Mouse (Mus musculus) megakaryocyte, adult 5-6 weeks (primary cell): Measurements from ENCODE around the gene Cebpzos. TPM values are rescaled to one million over a fixed set of nuclear protein-coding genes. Genes with fewer than 3 reads are reported as not detected.
A peak's percentile ranks its signal among the peaks of the same experiment; 100 is the strongest.

Experiments
- ATAC-seq: 2 replicates; pipeline ENCODE4 v1.8.0; 2016; ENCODE audit warnings: mild to moderate bottlenecking, inconsistent platforms; ENCODE audit not compliant: poor library complexity, severe bottlenecking
- total RNA-seq, 2 experiments: library from RNA; stranded (forward) in 1 of 2; stranded (reverse) in 1 of 2; fragments of 153-499, 151-499 nt in 1 of 2; fragments of 221-1000, 200-1000 nt in 1 of 2; gene quantifications; 2 replicates each; pipeline versions ENCODE4 v1.2.3 to v1.2.4; 2015 to 2017

The Cebpzos gene
- total RNA-seq, 2 experiments from 2014 or later: 28.2 to 56.0 TPM

DNA sequence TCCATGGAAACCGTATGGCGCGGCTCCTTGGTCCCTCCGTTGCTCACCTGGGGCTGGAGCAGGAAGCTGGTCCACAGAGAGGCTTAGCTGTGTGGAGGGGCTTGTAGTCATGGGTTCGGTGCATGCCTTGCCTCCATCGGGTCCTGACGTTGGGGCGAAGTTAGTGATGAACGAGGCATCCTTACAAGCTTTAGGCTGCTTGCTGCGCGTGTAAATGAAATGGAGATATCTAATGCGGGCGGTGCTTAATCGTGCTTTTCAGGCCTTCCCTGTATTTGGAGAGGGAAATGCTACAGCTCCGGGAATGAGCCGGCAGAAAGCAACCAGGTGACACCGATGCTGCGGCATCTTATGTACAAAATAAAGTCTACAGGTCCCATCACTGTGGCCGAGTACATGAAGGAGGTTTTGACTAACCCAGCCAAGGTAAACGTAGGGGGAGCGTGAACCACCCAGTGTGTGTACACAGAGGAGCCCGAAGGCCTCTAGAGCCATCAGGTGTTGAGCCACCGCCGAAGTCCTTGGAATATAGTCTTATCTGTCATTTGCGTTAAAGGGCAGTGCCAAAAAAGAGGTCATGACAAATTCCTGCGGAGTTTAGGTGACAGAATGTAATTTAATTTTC is 21.0 kb downstream of the Cebpzos start:
- no peak for ATAC-seq

DNA sequence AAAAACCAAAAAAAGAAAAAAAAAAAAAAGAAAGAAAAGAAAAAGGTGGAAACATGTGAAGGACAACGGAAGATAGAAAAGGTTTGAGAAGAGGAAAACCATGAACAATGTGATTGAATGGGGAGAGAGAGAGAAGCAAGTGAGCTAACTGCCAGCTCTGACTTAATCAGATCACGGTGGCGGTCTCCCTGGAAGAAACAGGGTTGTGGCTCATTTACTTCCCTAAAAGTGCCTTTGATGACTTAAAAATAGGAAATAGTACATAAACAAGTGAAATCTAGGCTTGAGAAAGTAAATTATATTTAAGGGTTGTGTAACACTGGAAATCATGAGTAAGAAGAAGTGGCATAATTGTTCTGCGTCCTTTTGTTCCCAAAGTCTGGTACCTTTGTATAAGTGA is 22.6 kb downstream of the Cebpzos start:
- peak; percentile 59 for ATAC-seq

DNA sequence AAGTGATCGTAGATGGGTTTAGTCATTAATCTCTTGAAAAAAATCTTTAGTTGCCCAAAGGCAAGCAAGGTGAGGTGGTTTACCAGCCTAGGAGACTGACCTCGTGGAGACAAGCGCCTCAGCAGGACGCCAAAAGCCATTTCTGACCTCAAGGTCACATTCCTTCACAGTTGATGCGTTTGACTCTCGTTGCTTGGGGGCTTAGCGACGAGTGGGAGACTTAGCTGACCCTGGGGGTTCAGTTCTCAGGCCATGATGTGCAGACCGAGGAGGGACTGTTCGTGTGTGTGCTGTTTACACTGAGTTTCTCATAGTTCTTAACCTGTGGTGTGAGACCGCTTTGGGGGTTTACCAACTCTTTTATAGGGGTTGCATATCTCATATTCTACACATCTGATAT is 26.3 kb downstream of the Cebpzos start:
- no peak for ATAC-seq

- peak; percentile 52; the same call in 1 of the 2 replicates for ATAC-seq
These were observed 34.9 kb downstream of the Cebpzos start for GRCm38 (mm10) chr17:78951225-78951624.

GRCm38 (mm10) chr17:78952070-78952469 is 35.8 kb downstream of the Cebpzos start:
- no peak for ATAC-seq

GRCm38 (mm10) chr17:78953240-78953639 is 36.9 kb downstream of the Cebpzos start:
- no peak for ATAC-seq

- ATAC-seq: no peak
These were observed 43.2 kb downstream of the Cebpzos start for GRCm38 (mm10) chr17:78959473-78959872.

DNA sequence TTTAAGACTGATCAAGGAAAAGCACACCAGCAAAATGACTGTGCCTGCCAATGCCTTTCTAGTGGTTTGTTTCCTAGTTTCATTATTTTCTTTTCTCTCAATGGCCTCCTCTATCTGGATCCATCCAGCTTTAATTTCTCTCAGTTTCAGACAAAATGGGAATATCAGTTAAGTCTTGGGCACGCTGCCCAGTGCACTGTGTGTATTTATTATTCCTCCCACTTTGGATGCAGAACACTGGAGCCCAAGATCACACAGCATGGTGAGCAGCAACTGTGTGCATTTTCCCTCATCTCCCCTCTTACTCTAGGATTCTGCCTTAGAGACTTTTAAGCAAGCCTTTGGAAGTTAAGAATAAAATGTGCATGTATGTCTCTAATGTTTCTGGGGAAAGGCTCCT is 48.1 kb downstream of the Cebpzos start:
- ATAC-seq: no peak

DNA sequence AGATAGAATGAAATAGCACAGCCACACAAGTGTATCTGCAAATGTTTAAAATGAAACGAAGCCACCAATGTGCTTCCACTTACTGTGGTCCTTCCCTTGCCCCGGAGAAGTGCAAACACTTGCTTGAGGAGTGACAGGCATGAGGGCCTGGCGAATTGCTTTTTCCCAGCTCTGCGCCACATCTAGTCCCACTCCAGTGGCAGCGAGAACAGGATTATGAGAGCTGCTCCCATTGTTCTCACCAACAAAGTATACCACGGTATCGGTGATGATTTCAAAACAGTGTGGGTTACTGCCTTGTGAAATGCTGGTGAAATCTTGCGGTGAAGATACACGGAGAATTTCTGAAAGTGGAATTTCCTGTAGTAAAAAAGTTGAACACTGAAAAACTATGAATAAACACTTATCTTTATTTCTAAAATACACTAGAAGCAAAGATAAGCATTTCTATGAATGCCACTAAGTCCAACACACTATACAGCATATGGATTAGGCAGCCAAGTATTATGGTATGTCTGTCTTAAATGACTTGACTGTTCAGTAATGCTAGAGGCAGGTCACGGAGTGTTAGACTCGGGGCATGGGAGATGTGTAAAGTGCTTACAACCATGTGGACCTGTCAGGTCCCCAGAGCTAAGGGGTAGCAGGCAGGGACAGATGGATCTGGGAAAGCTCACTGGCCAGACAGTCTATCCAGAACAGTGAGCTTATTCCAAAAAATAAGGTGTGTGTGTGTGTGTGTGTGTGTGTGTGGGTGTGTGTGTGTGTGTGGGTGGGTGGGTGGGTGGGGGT is 50.0 kb downstream of the Cebpzos start:
- ATAC-seq: peak; percentile 92

DNA sequence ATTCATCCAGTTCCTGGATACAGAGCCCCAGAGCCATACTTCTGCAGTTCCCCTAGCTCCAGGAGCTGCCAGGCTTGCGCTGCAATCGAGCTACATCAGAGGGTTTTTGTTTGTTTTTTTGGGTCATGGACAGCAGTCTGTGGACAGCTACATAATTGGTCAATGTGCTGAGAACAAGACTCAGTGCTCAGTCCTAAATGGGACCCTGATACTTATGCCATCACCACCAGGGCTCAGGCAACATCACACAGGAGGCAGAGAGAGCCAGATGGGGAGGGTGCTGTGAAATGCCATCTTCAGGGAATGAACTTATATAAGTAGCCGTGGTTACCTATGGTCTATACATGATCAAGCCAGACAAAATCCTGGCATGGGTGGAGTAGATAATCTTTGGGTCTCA is 52.2 kb downstream of the Cebpzos start:
- ATAC-seq: no peak

Other genes with a start within 250 kb of the Cebpzos start
- gene Strn, start 179.3 kb upstream of the Cebpzos start, total RNA-seq (2015): 26.5 and 33.7 TPM in 2 replicates
- 45.5 and 58.7 TPM in 2 replicates for gene Strn, start 179.3 kb upstream of the Cebpzos start, total RNA-seq (2017)
- gene Heatr5b, start 81.1 kb upstream of the Cebpzos start, total RNA-seq (2015): 25.1 and 27.1 TPM in 2 replicates
- 21.1 and 24.6 TPM in 2 replicates for gene Heatr5b, start 81.1 kb upstream of the Cebpzos start, total RNA-seq (2017)
- gene Gpatch11, start 80.9 kb upstream of the Cebpzos start, total RNA-seq (2015): 18.4 and 31.5 TPM in 2 replicates
- gene Gpatch11, start 80.9 kb upstream of the Cebpzos start, total RNA-seq (2017): 42.8 and 64.4 TPM in 2 replicates
- gene Eif2ak2, start 33.9 kb upstream of the Cebpzos start, total RNA-seq (2015): 22.9 and 27.2 TPM in 2 replicates
- 48.4 and 58.0 TPM in 2 replicates for gene Eif2ak2, start 33.9 kb upstream of the Cebpzos start, total RNA-seq (2017)
- gene Sult6b1, start 9.5 kb upstream of the Cebpzos start, total RNA-seq (2015): not detected in 2 replicates
- 1.4 TPM in 1 of 2 replicates, not detected in the other for gene Sult6b1, start 9.5 kb upstream of the Cebpzos start, total RNA-seq (2017)
- gene Cebpz, start 20.6 kb downstream of the Cebpzos start, total RNA-seq (2015): 32.9 and 40.2 TPM in 2 replicates
- 101 and 115 TPM in 2 replicates for gene Cebpz, start 20.6 kb downstream of the Cebpzos start, total RNA-seq (2017)
- gene Ndufaf7, start 20.6 kb downstream of the Cebpzos start, total RNA-seq (2015): 61.6 and 64.7 TPM in 2 replicates
- gene Ndufaf7, start 20.6 kb downstream of the Cebpzos start, total RNA-seq (2017): 40.6 and 54.7 TPM in 2 replicates
- gene Prkd3, start 104.3 kb downstream of the Cebpzos start, total RNA-seq (2015): 75.6 and 77.9 TPM in 2 replicates
- gene Prkd3, start 104.3 kb downstream of the Cebpzos start, total RNA-seq (2017): 79.1 and 83.0 TPM in 2 replicates
- gene Qpct, start 135.4 kb downstream of the Cebpzos start, total RNA-seq (2015): 21.0 and 23.9 TPM in 2 replicates
- gene Qpct, start 135.4 kb downstream of the Cebpzos start, total RNA-seq (2017): 20.0 and 21.0 TPM in 2 replicates